Mouse (Mus musculus): ENCODE measurements around the gene Hapln4. TPM values are rescaled to one million over a fixed set of nuclear protein-coding genes. Genes with fewer than 3 reads are reported as not detected.

Hapln4 gene
- polyA plus RNA-seq, 1 experiment: not detected

DNA sequence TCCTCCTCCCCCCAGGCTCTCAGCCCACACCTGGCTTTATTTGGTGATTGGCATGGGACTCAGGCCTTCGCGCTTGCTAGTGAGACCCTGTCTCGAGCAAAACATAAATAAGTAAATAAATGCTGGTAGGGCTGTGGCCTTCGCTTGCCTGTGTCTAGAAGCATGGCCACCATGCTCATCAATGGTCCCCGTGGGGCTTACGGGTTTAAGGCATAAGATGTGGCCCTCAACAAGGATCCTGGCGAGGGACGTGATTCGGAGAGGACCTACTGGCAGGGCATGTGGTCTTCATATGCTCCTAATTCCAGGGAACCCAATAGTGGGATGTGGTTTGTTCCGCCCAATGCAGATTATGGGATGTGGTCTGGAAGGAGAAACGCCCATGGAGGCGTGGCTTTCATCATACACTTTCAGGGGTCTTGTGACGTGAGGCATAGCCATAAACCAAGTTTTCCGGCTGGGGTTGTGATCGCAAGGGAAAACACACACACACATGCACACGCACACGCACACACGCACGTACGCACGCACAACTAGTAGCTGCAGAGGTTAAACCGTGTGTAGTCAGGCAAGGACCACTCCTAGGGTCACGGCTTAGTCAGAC, 28.0 kb downstream of the Hapln4 start:
- TF ChIP-seq POLR2A (IDR thresholded peaks at IDR 0.05; ENCODE audit: borderline replicate concordance, control insufficient read depth, low read depth, low read length): no peak
- 58% methylated on average over 23 of the region's 23 CpGs for WGBS
- peaks cover 2% of the 10 kb centered on the region; the same call in 1 of the 2 replicates for H3K4me1 ChIP-seq (ENCODE audit: control insufficient read depth, insufficient read depth, low read length)
- no peak overlapping the region for H3K4me3 ChIP-seq (replicated peaks; ENCODE audit: control insufficient read depth, low read depth, low read length)
- no peak overlapping the region for H3K27ac ChIP-seq (ENCODE audit: control insufficient read depth, insufficient read depth, low read depth, low read length, poor library complexity)

DNA sequence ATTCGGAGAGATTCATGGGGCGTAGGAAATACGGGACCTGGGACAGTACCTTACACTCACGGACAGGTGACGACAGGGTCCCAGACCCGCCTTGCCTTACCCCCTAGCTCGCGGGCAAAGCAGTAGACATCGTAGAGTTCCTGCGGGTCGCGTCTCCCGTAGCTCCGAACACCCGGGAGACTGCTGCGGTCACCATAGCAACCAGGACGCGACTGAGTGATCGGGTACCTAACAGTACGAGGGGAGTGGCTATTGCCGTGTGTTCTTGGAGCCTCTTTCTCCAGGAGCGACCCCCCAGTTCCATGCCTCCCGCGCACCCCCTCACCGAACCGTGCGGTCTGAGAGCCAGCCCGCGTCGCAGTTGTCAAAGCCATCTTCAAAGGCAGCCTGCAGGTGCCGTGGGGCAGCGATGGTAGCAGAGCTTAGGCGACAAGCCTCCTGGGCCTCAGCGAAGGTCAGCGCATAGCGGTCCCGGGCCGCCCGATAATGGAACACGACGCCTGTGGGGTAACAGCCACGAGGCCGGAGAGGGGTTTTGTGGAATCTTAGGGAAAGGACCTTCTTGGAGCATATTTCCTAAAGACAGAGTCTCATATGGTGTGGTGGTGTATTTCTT, 29.3 kb downstream of the Hapln4 start:
- Histone ChIP-seq H3K4me3 (replicated peaks; ENCODE audit: control insufficient read depth, low read depth, low read length) (no peak overlapping the region), H3K27ac (ENCODE audit: control insufficient read depth, insufficient read depth, low read depth, low read length, poor library complexity) (no peak overlapping the region; the same call in 1 of the 2 replicates), H3K4me1 (ENCODE audit: control insufficient read depth, insufficient read depth, low read length) (peaks cover 2% of the 10 kb centered on the region; the same call in 1 of the 2 replicates)
- WGBS: 10% methylated on average over 43 of the region's 43 CpGs
- TF ChIP-seq CTCF (IDR thresholded peaks at IDR 0.05; ENCODE audit: control insufficient read depth, insufficient read depth, low read length) (no peak), POLR2A (IDR thresholded peaks at IDR 0.05; ENCODE audit: borderline replicate concordance, control insufficient read depth, low read depth, low read length) (no peak)

DNA sequence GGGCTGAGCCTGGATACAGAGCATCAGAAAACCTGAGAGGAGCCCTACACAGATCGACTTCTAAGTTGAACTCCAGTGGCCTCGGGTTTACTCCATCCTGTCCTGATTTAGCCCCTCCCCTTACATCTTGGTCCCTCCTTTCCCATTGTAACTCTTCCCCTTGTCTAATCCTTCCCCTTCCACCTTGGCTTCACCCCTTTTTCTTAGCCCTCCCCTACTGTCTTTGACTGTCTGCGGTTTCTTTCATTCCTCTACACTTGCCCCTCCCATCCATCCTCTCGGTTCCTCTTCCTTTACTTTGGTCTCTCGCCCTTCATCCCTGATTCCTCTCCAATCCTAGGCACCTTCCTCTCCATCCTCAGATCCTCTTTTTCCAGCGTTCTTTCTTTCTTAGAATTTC, 31.2 kb downstream of the Hapln4 start:
- TF ChIP-seq POLR2A (IDR thresholded peaks at IDR 0.05; ENCODE audit: borderline replicate concordance, control insufficient read depth, low read depth, low read length) (no peak), CTCF (IDR thresholded peaks at IDR 0.05; ENCODE audit: control insufficient read depth, insufficient read depth, low read length) (no peak)

DNA sequence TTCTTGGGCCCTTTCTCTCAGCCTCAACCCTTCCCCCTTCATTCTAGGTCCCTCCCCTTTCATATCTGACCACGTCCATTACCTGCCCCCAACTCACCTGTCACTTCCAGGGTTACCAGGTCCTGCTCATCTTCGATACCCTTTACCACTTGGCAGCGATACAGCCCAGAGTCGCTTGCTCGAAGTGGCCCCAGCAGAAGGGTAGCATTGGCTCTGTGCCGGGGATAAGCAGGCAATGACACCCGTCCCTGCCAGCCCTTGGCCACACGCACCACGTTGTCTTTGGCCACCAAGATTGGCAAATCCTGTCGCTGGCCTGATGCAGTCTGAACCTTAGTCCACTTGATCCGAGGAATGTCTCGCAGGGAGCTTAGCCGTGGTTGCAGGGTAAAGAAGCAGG, 31.6 kb downstream of the Hapln4 start:
- Histone ChIP-seq H3K4me3 (replicated peaks; ENCODE audit: control insufficient read depth, low read depth, low read length) (no peak overlapping the region), H3K4me1 (ENCODE audit: control insufficient read depth, insufficient read depth, low read length) (no peaks in the 10 kb centered on the region; the same call in 1 of the 2 replicates), H3K27ac (ENCODE audit: control insufficient read depth, insufficient read depth, low read depth, low read length, poor library complexity) (no peak overlapping the region)
- TF ChIP-seq POLR2A (IDR thresholded peaks at IDR 0.05; ENCODE audit: borderline replicate concordance, control insufficient read depth, low read depth, low read length): no peak
- WGBS: 58% methylated on average over 13 of the region's 13 CpGs

More for the DNA sequence above, 31.2 kb downstream of the Hapln4 start:
- Histone ChIP-seq H3K27ac (ENCODE audit: control insufficient read depth, insufficient read depth, low read depth, low read length, poor library complexity) (no peak overlapping the region), H3K4me3 (replicated peaks; ENCODE audit: control insufficient read depth, low read depth, low read length) (no peak overlapping the region), H3K4me1 (ENCODE audit: control insufficient read depth, insufficient read depth, low read length) (peaks cover 2% of the 10 kb centered on the region; the same call in 1 of the 2 replicates)
- WGBS: 10% methylated on average over 6 of the region's 6 CpGs

DNA sequence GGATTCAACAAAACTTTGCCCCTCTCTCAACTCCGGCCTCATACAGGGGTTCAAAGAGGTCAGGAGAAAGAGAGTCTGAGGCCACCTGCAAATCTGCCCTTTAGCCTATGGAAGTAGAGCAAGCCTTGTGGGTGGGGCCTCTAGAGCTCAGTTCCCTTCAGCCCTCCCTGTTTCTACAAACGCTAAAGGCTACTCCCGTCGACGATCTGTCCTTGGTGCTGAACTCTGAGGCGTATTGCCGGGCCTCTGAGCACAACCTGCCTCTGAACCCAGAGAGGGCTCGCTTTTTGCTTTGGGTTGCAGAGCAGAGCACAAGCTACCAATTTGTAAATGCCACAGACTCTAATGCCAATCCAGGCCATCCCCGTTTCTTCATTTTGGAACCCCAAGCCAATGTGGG, 34.4 kb downstream of the Hapln4 start:
- WGBS: 10% methylated on average over 9 of the region's 9 CpGs
- TF ChIP-seq CTCF (IDR thresholded peaks at IDR 0.05; ENCODE audit: control insufficient read depth, insufficient read depth, low read length) (no peak), POLR2A (IDR thresholded peaks at IDR 0.05; ENCODE audit: borderline replicate concordance, control insufficient read depth, low read depth, low read length) (no peak)
- H3K4me3 ChIP-seq (replicated peaks; ENCODE audit: control insufficient read depth, low read depth, low read length): no peak overlapping the region
- no peak overlapping the region for H3K27ac ChIP-seq (ENCODE audit: control insufficient read depth, insufficient read depth, low read depth, low read length, poor library complexity)
- no peaks in the 10 kb centered on the region for H3K4me1 ChIP-seq (ENCODE audit: control insufficient read depth, insufficient read depth, low read length)

DNA sequence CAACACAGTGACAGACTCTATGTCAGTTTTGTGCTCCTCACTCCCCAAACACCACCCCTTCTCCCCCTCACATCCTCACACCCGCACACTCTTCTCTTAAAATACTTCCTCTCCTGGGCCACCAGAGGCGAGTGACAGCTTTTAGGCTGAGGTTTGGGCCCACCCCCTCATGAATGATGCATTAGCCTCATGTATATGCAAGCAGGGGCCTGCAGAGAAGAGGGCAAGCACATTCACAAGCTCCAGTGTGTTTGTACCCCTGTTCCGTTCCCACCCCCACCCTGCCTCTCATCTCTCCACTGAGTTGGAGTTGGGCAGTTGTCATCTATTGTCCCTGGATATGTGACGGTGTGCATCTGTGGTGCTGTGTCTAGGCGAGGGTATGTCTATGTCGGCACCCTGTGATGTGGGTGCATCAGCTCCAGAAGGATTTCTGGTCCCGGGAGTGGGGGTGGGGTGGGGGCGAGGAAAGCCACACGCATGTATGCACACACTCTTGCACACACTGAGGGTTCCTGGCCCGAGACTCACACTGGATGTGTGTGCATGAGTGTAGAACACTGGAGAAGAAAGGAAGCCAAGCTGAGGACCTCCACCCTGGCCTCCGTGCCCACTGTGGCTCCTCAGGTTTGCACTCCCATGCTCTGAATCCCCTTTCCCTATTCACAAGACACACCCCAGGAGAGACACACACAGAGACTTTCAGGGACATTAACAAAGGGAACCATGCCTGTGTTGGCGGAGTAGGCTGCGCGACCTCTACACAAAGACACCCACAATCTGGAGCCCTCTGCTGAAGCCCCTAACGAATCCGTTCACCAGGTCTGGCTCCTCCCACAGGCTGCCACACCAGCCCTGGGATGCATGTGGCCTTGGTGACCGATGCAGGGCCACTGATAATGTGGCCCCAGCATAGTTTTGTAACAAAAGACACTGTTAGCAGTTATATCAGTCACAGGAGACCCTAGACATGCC, 35.8 kb downstream of the Hapln4 start:
- WGBS: 24% methylated on average over 17 of the region's 17 CpGs
- no peak for TF ChIP-seq POLR2A (IDR thresholded peaks at IDR 0.05; ENCODE audit: borderline replicate concordance, control insufficient read depth, low read depth, low read length)
- TF ChIP-seq CTCF (IDR thresholded peaks at IDR 0.05; ENCODE audit: control insufficient read depth, insufficient read depth, low read length): no peak
- no peak overlapping the region for H3K4me3 ChIP-seq (replicated peaks; ENCODE audit: control insufficient read depth, low read depth, low read length)
- H3K27ac ChIP-seq (ENCODE audit: control insufficient read depth, insufficient read depth, low read depth, low read length, poor library complexity): no peak overlapping the region
- H3K4me1 ChIP-seq (ENCODE audit: control insufficient read depth, insufficient read depth, low read length): no peaks in the 10 kb centered on the region

DNA sequence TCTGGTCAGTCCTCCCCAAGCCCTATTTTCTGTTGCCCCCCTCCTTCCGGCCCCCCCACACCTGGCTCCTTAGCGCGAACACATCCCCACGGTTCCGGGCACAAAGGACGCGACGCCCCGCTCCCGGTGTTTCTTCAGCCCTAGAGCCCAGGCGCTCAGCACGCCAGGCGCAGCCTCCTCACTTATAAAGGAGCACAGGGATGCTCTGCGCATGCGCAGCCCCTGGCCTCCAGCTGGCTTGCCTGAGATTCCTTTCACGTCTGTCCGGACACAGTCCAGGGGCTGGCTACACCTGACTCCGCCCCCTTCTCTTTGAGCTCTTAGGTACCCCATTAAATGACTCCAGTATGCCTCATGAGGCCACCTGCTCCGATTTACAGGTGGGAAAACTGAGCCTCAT, 37.4 kb downstream of the Hapln4 start, which contains the start of gene Ncan:
Ncan (minus strand) TSS at position 207 of the 400 bp plus-strand sequence.
- Histone ChIP-seq H3K4me3 (replicated peaks; ENCODE audit: control insufficient read depth, low read depth, low read length) (no peak within 1 kb of the TSS), H3K4me1 (ENCODE audit: control insufficient read depth, insufficient read depth, low read length) (no peaks in the 10 kb centered on the region), H3K27ac (ENCODE audit: control insufficient read depth, insufficient read depth, low read depth, low read length, poor library complexity) (no peak within 1 kb of the TSS)
- TF ChIP-seq POLR2A (IDR thresholded peaks at IDR 0.05; ENCODE audit: borderline replicate concordance, control insufficient read depth, low read depth, low read length): no peak
- WGBS: 5% methylated on average over 19 of the region's 19 CpGs

DNA sequence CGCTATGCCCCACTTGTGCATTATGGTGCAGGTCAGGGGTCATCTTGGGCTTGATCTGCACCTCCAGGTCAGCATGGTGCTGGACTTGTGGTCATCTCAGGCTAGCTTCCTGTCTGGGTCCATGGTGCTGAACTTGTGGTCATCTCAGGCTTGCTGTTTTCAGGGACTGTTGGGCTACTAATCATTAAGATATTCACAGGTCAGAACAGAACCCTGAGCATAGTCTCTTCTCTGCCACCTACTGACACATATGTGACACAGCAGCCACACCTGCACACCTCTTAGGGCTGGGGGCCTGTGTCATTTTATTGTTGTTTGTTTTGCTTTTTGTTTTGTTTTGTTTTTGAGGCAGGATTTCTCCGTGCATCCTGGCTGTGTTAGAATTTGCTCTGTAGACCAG, 39.6 kb downstream of the Hapln4 start:
- Histone ChIP-seq H3K4me3 (replicated peaks; ENCODE audit: control insufficient read depth, low read depth, low read length) (no peak overlapping the region), H3K27ac (ENCODE audit: control insufficient read depth, insufficient read depth, low read depth, low read length, poor library complexity) (no peak overlapping the region), H3K4me1 (ENCODE audit: control insufficient read depth, insufficient read depth, low read length) (no peaks in the 10 kb centered on the region; the same call in 1 of the 2 replicates)
- WGBS: 57% methylated on average over 2 of the region's 2 CpGs
- peak; percentile 44; the same call in 1 of the 2 replicates for TF ChIP-seq CTCF (IDR thresholded peaks at IDR 0.05; ENCODE audit: control insufficient read depth, insufficient read depth, low read length)
- TF ChIP-seq POLR2A (IDR thresholded peaks at IDR 0.05; ENCODE audit: borderline replicate concordance, control insufficient read depth, low read depth, low read length): no peak

All from bone marrow, adult 2 months (tissue).